Mouse (Mus musculus) heart, embryonic 12.5 days (tissue): Measurements from ENCODE around the gene Ginm1. TPM values are rescaled to one million over a fixed set of nuclear protein-coding genes. Genes with fewer than 3 reads are reported as not detected.

Source experiments
- ATAC-seq: fragments of 200-750 bp; cut with Nextera tagmentation; 2 replicates; pipeline ENCODE4 v1.8.0; 2017; ENCODE audit warnings: moderate TSS enrichment, moderate library complexity; ENCODE audit not compliant: insufficient number of reproducible peaks, low FRiP score
- H3K27ac ChIP-seq: fragments of 300-500 bp; sonication (generic); 2 replicates; pipeline ENCODE4 v1.5.1; 2016; ENCODE audit warnings: mild to moderate bottlenecking, moderate library complexity; ENCODE audit not compliant: poor library complexity, severe bottlenecking
- H3K27me3 ChIP-seq: fragments of 300-500 bp; sonication (generic); replicated peaks from 2 replicates; pipeline ENCODE4 v1.6.1; 2016; ENCODE audit warnings: mild to moderate bottlenecking, moderate library complexity
- H3K36me3 ChIP-seq: fragments of 300-500 bp; sonication (generic); 2 replicates; pipeline ENCODE4 v1.6.1; 2016; ENCODE audit warnings: mild to moderate bottlenecking, moderate library complexity
- H3K4me1 ChIP-seq: fragments of 300-500 bp; sonication (generic); replicated peaks from 2 replicates; pipeline ENCODE4 v1.6.1; 2016; ENCODE audit warnings: mild to moderate bottlenecking
- H3K4me2 ChIP-seq: fragments of 300-500 bp; sonication (generic); 2 replicates; pipeline ENCODE4 v1.6.1; 2016; ENCODE audit warnings: mild to moderate bottlenecking, moderate library complexity
- H3K4me3 ChIP-seq: fragments of 300-500 bp; sonication (generic); 2 replicates; pipeline ENCODE4 v1.5.1; 2016; ENCODE audit warnings: mild to moderate bottlenecking
- H3K9ac ChIP-seq: fragments of 300-500 bp; sonication (generic); 2 replicates; pipeline ENCODE4 v1.6.1; 2016; ENCODE audit warnings: mild to moderate bottlenecking, moderate library complexity
- H3K9me3 ChIP-seq: fragments of 300-500 bp; sonication (generic); replicated peaks from 2 replicates; pipeline ENCODE4 v1.6.1; 2016; ENCODE audit warnings: mild to moderate bottlenecking, moderate library complexity
- WGBS: fragments of 180-500 bp; shearing (Covaris S2); methylation state at CpG from one replicate; pipeline ENCODE4 v1.1.7; 2016; 5-methylcytosine and 5-hydroxymethylcytosine counted together
- polyA plus RNA-seq: library from polyadenylated mRNA; unstranded; fragments of >200 nt; fragmentation: Nextera tagmentation; extraction: Ambion mirVana; gene quantifications from 2 replicates; pipeline ENCODE4 v1.2.1, GENCODE M21; 2016

The Ginm1 gene
- 78.5 and 80.5 TPM in 2 replicates for polyA plus RNA-seq

DNA sequence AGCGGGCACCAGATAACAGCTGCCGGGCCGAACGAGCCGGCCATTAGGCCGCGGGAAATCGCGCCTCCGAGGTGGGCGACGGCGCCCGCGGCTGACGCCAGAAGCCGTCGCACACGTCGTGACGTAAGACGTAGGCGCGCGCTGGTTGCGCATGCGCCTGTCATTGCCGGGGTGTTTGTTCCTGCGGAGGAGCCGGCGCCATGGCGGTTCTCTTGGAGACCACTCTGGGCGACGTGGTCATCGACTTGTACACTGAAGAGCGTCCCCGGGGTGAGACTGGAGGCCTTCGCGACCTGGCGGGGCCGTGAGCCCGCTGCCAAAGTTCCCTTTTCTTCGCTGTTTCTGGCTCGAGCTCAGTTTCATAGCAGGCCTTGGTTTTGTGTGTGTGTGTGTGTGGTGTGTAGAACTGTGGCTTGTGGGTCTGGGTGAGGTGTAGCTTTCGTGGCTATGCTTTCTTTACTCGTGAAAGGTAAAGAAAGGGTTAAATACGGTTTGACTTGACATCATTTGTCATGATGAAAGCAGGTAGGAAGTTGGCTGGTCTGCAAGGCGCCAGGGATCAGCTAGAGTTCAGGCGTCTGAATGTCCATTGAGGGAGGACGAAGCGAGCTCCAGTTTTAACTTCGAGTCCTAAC lies at the start of gene Ginm1, which contains the start of gene Ppil4:
TSS of gene Ginm1 (minus strand) at position 74 of the 635 bp plus-strand sequence.
TSS of gene Ppil4 (plus strand) at position 141 of the 635 bp plus-strand sequence.
- H3K36me3 ChIP-seq: peaks cover 34% of the 10 kb centered on the region
- H3K4me2 ChIP-seq: peak within 1 kb of the TSS; percentile 71
- peak within 1 kb of the TSS; percentile 92 for H3K4me3 ChIP-seq
- ATAC-seq: peak; percentile 93
- peak within 1 kb of the TSS; percentile 44 for H3K27ac ChIP-seq
- peaks cover 8% of the 10 kb centered on the region for H3K4me1 ChIP-seq
- peak within 1 kb of the TSS; percentile 95 for H3K9ac ChIP-seq
- no peaks in the 10 kb centered on the region for H3K9me3 ChIP-seq
- H3K27me3 ChIP-seq: no peaks in the 10 kb centered on the region
- under 1% methylated on average over 52 of the region's 52 CpGs for WGBS

DNA sequence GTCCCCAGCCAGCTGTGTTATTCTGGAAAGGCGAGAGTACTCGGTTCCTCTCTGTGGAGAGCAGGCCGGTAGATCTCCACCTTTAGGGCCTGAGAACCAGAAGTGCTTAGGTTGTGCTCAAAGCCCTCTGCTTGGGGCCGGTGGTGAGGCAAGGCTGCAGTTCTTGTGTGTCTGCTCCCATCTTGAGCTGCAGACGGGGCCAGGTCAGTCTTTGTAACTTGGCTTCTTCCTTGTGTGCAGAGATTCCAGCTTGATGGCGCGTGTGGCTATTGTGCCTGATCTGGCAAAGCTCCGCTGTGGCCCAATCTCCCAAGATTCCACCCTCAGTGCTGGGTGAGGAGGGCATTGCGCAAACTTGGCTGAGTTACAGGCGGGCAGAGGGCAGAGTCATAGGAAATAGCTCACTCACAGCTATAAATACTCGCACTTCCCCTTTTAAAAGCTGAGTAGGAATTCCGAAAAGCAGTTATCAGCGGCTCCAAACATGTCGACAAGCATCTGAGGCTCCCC lies 49.0 kb upstream of the Ginm1 start:
- Histone ChIP-seq H3K36me3 (no peaks in the 10 kb centered on the region), H3K4me3 (peak overlapping the region; percentile 15; the same call in 1 of the 2 replicates), H3K27me3 (0 out of 2 replicates have a peak, but pooled peaks cover 3% of the 10 kb centered on the region), H3K27ac (peak overlapping the region; percentile 77), H3K4me2 (peak overlapping the region; percentile 56), H3K9me3 (no peaks in the 10 kb centered on the region), H3K9ac (0 out of 2 replicates have a peak overlapping the region, but pooled peaks have one; percentile 44), H3K4me1 (peaks cover 16% of the 10 kb centered on the region)
- 15% methylated on average over 14 of the region's 14 CpGs for WGBS
- ATAC-seq: peak; percentile 48; the same call in 1 of the 2 replicates

DNA sequence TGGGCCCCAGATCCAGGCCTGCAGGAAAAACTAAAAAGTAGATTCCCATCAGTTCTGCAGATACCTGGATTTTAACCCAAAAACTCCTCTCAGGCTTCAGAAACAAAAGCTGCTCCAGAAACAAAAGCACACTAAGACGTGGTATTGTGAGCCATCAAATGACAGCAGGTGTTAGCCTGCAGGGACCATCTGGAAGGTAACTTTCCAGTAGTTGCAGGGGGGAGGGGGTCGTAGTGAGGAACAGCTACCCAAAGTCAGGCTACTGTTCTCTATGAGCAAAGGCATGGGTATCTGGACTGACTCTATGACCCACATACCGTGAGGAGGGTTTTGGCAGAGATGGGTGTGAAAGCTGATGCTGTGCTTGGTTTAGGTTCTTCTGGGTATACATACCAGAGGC lies 48.2 kb upstream of the Ginm1 start:
- no peak overlapping the region for H3K9ac ChIP-seq
- H3K4me3 ChIP-seq: no peak overlapping the region
- no peaks in the 10 kb centered on the region for H3K36me3 ChIP-seq
- ATAC-seq: no peak
- H3K9me3 ChIP-seq: no peaks in the 10 kb centered on the region
- H3K4me2 ChIP-seq: no peak overlapping the region
- H3K27me3 ChIP-seq: 0 out of 2 replicates have a peak, but pooled peaks cover 3% of the 10 kb centered on the region
- H3K4me1 ChIP-seq: peaks cover 16% of the 10 kb centered on the region
- peak overlapping the region; percentile 77; the same call in 1 of the 2 replicates for H3K27ac ChIP-seq
- 69% methylated on average over 3 of the region's 3 CpGs for WGBS

DNA sequence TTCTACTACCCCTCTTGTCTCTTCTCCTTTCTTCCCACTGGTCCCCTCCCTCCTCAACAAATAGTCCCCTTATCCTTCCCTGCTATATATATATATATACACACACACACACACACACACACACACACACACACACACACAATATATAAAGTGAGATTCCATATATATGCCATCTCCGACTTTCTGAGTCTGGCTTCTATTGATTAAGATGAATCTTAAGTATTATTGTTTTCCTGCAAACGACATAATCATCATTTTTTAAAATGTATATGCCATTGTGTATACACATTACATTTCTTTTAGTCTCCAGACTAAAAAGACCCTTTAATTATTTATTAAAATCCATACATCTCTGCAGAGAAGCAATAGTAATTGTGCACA lies 47.7 kb upstream of the Ginm1 start:
- WGBS: 76% methylated on average over 2 of the region's 2 CpGs
- H3K9ac ChIP-seq: no peak overlapping the region
- no peaks in the 10 kb centered on the region for H3K36me3 ChIP-seq
- H3K27ac ChIP-seq: no peak overlapping the region
- ATAC-seq: no peak
- no peak overlapping the region for H3K4me2 ChIP-seq
- peaks cover 16% of the 10 kb centered on the region for H3K4me1 ChIP-seq
- no peak overlapping the region for H3K4me3 ChIP-seq
- 0 out of 2 replicates have a peak, but pooled peaks cover 3% of the 10 kb centered on the region for H3K27me3 ChIP-seq
- no peaks in the 10 kb centered on the region for H3K9me3 ChIP-seq

DNA sequence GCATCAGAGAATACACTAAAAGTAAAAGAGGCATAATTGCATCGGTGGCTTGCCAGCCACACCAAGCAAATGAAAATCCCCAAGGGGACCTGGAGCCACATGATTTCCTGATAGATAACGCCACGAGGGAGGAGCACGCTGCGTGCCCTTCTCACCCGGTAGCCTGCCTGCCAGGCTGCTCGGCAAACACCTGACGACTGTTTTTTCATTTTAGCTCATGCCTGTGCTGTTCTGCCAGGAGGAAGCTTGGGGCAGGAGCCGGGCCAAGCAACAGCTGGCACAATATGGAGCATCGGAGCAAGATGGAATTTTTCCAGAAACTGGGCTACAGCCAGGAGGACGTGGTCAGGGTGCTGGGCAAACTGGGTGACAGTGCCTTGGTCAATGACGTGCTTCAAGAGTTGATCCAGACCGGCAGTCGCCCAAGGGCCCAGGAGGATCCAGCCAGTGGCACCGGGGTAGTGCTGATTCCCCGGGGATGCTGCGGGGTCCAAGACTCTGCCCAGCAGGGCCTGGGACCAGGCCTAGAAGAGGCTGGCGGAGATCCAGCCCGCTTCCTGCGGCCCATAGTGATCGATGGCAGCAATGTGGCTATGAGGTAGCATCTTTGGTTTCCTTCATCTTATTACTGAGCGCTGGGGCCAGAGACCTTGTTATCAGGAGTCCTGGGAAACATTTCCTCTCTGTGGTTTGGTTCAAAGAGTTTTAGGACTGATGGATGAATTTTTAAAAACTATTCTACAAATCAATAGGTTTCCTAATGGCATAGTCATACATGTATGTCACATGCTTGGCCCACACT lies 47.1 kb upstream of the Ginm1 start:
- Histone ChIP-seq H3K4me3 (no peak overlapping the region), H3K4me1 (peaks cover 16% of the 10 kb centered on the region), H3K9me3 (no peaks in the 10 kb centered on the region), H3K4me2 (no peak overlapping the region), H3K9ac (no peak overlapping the region), H3K27ac (no peak overlapping the region), H3K27me3 (0 out of 2 replicates have a peak, but pooled peaks cover 3% of the 10 kb centered on the region), H3K36me3 (no peaks in the 10 kb centered on the region)
- WGBS: 83% methylated on average over 22 of the region's 22 CpGs
- ATAC-seq: no peak

DNA sequence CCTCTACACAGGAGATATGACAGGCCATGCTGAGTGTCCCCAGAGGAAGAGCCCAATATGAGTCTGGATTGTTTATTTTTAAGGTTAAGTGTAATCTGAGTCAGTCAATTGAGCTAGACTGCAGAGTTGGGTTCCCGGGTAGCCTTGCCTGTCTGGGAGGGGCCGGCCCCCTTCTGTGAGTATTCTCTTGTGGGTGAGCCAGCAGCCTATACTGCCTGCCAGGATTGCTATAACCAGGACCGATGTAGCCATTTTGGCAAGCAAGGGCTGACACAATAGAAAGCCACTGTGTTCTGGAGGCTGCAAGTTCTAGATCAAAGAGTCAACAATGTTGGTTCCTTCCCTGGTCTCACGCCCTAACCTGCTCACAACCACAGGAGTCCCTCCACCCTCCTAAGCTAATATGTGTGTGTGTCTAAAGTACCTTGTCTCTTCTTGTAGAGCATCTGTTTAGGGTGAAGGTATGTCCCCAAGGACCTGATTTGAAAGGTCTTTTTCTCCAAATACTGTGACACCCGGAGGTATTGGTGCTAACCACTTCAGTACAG lies 46.3 kb upstream of the Ginm1 start:
- H3K9ac ChIP-seq: no peak overlapping the region
- no peaks in the 10 kb centered on the region for H3K9me3 ChIP-seq
- no peak overlapping the region for H3K4me3 ChIP-seq
- no peaks in the 10 kb centered on the region for H3K36me3 ChIP-seq
- peaks cover 16% of the 10 kb centered on the region for H3K4me1 ChIP-seq
- no peak overlapping the region for H3K4me2 ChIP-seq
- no peak for ATAC-seq
- 79% methylated on average over 5 of the region's 5 CpGs for whole genome bisulfite sequencing
- 0 out of 2 replicates have a peak, but pooled peaks cover 3% of the 10 kb centered on the region for H3K27me3 ChIP-seq
- H3K27ac ChIP-seq: no peak overlapping the region

DNA sequence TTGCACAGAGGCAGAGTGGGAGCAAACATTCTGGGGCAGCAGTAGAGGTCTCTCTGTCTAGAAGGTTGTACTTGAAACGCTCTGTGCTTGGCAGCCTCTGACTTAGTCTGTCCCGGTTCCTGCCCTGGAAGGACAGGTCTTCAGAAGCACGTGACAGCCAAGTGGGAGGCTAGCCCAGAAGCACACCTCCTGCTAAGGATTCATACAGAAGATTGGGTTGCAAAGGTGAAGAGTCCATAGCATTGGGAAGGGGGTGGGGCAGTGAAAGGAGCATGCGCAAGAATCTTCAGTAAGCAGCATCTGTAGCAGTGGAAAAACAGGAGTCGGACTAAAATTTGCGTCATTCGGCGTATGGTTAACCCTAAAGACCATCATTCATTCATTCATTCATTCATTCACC lies 45.4 kb upstream of the Ginm1 start:
- Histone ChIP-seq H3K27ac (no peak overlapping the region), H3K4me2 (no peak overlapping the region), H3K9ac (no peak overlapping the region), H3K36me3 (no peaks in the 10 kb centered on the region), H3K4me3 (no peak overlapping the region), H3K9me3 (no peaks in the 10 kb centered on the region), H3K27me3 (no peaks in the 10 kb centered on the region), H3K4me1 (peaks cover 16% of the 10 kb centered on the region)
- ATAC-seq: no peak
- 81% methylated on average over 8 of the region's 8 CpGs for WGBS

DNA sequence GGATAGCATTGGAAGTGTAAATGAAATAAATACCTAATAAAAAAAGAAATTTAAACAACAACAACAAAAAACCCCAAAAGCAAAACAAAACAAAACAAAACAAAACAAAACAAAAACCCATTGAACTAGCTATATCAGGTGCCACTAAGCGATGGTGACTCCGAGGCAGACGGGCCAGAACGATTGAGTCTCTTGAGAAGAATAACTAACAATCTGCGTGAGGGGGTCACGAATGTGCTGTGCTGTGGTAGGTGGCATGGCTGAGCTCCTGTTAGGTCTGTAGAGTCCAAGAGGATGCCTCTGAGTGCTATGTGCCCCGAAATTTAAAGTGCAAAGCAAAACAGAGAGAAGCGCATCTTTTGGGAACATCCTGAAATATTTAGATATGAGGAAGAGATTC lies 44.8 kb upstream of the Ginm1 start:
- Histone ChIP-seq H3K4me1 (peaks cover 19% of the 10 kb centered on the region), H3K4me2 (no peak overlapping the region), H3K36me3 (no peaks in the 10 kb centered on the region), H3K9me3 (no peaks in the 10 kb centered on the region), H3K27me3 (no peaks in the 10 kb centered on the region), H3K27ac (no peak overlapping the region), H3K9ac (no peak overlapping the region), H3K4me3 (no peak overlapping the region)
- WGBS: 87% methylated on average over 8 of the region's 8 CpGs
- ATAC-seq: no peak

DNA sequence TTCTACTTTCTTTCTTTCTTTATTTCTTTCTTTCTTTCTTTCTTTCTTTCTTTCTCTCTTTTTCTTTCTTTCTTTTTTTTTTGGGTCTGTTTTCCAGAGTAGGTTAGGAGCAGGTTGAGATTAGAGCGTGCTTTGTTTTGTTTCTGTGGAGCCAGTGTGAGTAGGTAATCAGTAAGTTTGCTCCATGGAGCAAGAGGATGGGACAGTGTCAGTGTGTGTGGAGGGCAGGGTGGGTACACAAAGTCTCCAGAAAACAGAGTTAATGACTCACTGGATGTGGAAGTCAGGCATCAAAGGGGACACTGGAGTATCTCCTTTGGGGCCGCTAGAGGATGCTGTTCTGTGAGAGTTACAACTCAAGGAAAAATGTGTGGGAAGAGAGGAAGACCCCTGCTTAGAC lies 44.3 kb upstream of the Ginm1 start:
- H3K36me3 ChIP-seq: no peaks in the 10 kb centered on the region
- H3K9ac ChIP-seq: no peak overlapping the region
- no peak overlapping the region for H3K4me3 ChIP-seq
- peaks cover 20% of the 10 kb centered on the region for H3K4me1 ChIP-seq
- H3K9me3 ChIP-seq: no peaks in the 10 kb centered on the region
- no peak for ATAC-seq
- H3K27ac ChIP-seq: no peak overlapping the region
- H3K27me3 ChIP-seq: no peaks in the 10 kb centered on the region
- no peak overlapping the region for H3K4me2 ChIP-seq
- WGBS: 56% methylated on average over 2 of the region's 2 CpGs

DNA sequence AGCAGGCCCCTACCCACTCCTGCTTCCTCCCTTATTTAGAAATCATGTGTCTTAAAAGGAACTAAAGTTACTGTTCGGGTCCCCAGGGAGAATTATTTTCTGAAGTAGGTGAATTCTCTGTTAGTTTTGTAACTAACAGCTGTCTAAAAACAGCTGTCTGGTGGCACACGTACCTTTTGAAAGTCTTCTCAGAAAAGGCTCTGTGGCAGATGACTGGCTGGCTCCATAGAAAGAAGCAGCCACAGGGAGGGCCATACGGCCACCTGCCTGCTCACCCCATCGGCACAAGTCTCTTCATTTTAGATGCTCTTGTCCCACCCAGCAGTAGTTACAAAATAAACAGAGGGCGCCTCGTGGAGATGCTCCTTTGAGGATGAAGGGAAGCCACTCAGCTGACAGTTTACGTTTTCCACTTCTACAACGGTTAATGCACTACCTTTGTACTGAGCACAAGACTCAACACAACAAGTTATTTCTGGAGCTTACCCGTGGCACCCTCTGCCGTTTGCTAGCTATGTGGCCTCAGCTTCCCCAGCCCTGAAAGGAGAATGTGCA lies 42.1 kb upstream of the Ginm1 start:
- no peak overlapping the region for H3K27ac ChIP-seq
- no peaks in the 10 kb centered on the region for H3K9me3 ChIP-seq
- no peak overlapping the region for H3K4me3 ChIP-seq
- no peaks in the 10 kb centered on the region for H3K27me3 ChIP-seq
- no peak overlapping the region for H3K9ac ChIP-seq
- H3K36me3 ChIP-seq: no peaks in the 10 kb centered on the region
- no peak overlapping the region for H3K4me2 ChIP-seq
- ATAC-seq: no peak
- peaks cover 10% of the 10 kb centered on the region for H3K4me1 ChIP-seq
- 63% methylated on average over 10 of the region's 10 CpGs for WGBS
